Mouse (Mus musculus): Measurements from ENCODE around the gene Scgb2b7. TPM values are rescaled to one million over a fixed set of nuclear protein-coding genes. Genes with fewer than 3 reads are reported as not detected.
"Not testable (repeated sequence)": the region's sequence is repeated elsewhere in the genome, so short reads cannot be mapped to it uniquely, and the experiment has no call there.

Scgb2b7 gene
- not detected for total RNA-seq (2021)
- long read RNA-seq, experiment 1 = 0 reads
- long read RNA-seq, experiment 2 = 0 reads

GRCm38 (mm10) chr7:31705657-31706056 lies at the start of gene Scgb2b7:
Scgb2b7 (minus strand) TSS chr7:31705757.
- DNase-seq; intact Hi-C loops (cut with DNase I; ENCODE audit: low total_unique reads): not testable (repeated sequence)

DNA sequence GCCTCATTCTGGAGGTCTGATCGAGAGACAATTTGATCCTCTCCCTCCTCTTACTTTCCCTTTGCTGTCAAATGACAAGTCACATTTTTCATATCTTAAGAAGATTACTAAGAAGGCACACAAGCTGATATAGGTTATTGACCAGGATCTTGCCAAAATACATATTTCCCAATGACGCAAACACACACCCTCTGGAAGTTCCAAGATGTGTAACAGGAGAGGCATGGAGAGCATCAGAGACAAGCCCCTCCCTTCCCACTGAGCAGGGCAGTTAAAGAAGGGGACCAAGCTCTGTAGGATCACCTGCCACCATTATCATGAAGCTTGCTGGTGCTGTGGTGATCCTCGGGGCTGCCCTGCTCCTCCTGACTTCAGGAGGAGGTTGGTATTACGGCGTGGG lies 6.8 kb upstream of the Scgb2b7 start, which contains the start of gene Scgb1b7:
Gene Scgb1b7 (plus strand): TSS at position 301 of the 400 bp plus-strand sequence.
- DNase-seq; intact Hi-C loops (cut with DNase I; ENCODE audit: low total_unique reads): not testable (repeated sequence)

Other genes with a start within 250 kb of the Scgb2b7 start
- gene Scgb1b7, start 6.9 kb upstream of the Scgb2b7 start, total RNA-seq (2021) = not detected

All from gastrocnemius, postnatal 14 days (tissue).